Mouse (Mus musculus) testis, adult 2 months (tissue): Measurements from ENCODE around the gene Lrmda. TPM values are rescaled to one million over a fixed set of nuclear protein-coding genes. Genes with fewer than 3 reads are reported as not detected.

Experiments
- H3K27ac ChIP-seq: fragments of 200-500 bp; 2 replicates; pipeline ENCODE4 v1.5.1; 2012; ENCODE audit warnings: low read depth, low read length; ENCODE audit not compliant: control insufficient read depth, insufficient read depth
- H3K27me3 ChIP-seq: fragments of 200-500 bp; 2 replicates; pipeline ENCODE4 v1.6.1; 2012; ENCODE audit warnings: mild to moderate bottlenecking, low read length, moderate library complexity; ENCODE audit not compliant: control insufficient read depth, insufficient read depth
- H3K36me3 ChIP-seq: fragments of 200-500 bp; 2 replicates; pipeline ENCODE4 v1.6.1; 2012; ENCODE audit warnings: mild to moderate bottlenecking, low read length; ENCODE audit not compliant: control insufficient read depth, insufficient read depth
- H3K4me1 ChIP-seq: fragments of 200-500 bp; 2 replicates; pipeline ENCODE4 v1.6.1; 2012; ENCODE audit warnings: low read length; ENCODE audit not compliant: control insufficient read depth, insufficient read depth
- H3K4me3 ChIP-seq: fragments of 200-500 bp; 2 replicates; pipeline ENCODE4 v1.5.1; 2012; ENCODE audit warnings: low read depth, mild to moderate bottlenecking, low read length, moderate library complexity, mixed read lengths; ENCODE audit not compliant: control insufficient read depth
- CTCF ChIP-seq: fragments of 200-500 bp; IDR thresholded peaks from 2 replicates; pipeline ENCODE4 v1.5.1; 2012; ENCODE audit warnings: low read depth, mild to moderate bottlenecking, inconsistent platforms, low read length, moderate library complexity; ENCODE audit not compliant: control insufficient read depth, insufficient read depth, insufficient replicate concordance
- POLR2A ChIP-seq: fragments of 200-500 bp; IDR thresholded peaks from 2 replicates; pipeline ENCODE4 v1.6.1; 2012; ENCODE audit warnings: low read depth, mild to moderate bottlenecking, inconsistent platforms, low read length, moderate library complexity; ENCODE audit not compliant: control insufficient read depth
- polyA plus RNA-seq: library from polyadenylated mRNA; depleted of rRNA; stranded (reverse); fragments of >200 nt; gene quantifications from 2 replicates; pipeline ENCODE4 v1.2.3, GENCODE M21; 2012

Lrmda gene
- polyA plus RNA-seq, 1 experiment = 2.1 TPM

GRCm38 (mm10) chr14:22695448-22695847 lies 675.9 kb downstream of the Lrmda start:
- Histone ChIP-seq H3K4me3 (no peak overlapping the region), H3K27ac (no peak overlapping the region), H3K4me1 (no peaks in the 10 kb centered on the region), H3K27me3 (no peaks in the 10 kb centered on the region), H3K36me3 (no peaks in the 10 kb centered on the region)
- TF ChIP-seq POLR2A (no peak), CTCF (no peak)

GRCm38 (mm10) chr14:22695931-22696365 lies 676.4 kb downstream of the Lrmda start:
- no peaks in the 10 kb centered on the region for H3K36me3 ChIP-seq
- H3K4me1 ChIP-seq = no peaks in the 10 kb centered on the region
- TF ChIP-seq POLR2A (no peak), CTCF (no peak)

GRCm38 (mm10) chr14:22700236-22700635 lies 680.7 kb downstream of the Lrmda start:
- Histone ChIP-seq H3K4me3 (no peak overlapping the region), H3K27me3 (no peaks in the 10 kb centered on the region), H3K36me3 (no peaks in the 10 kb centered on the region), H3K27ac (no peak overlapping the region), H3K4me1 (no peaks in the 10 kb centered on the region)
- TF ChIP-seq CTCF (no peak), POLR2A (no peak)

More at GRCm38 (mm10) chr14:22695931-22696365, 676.4 kb downstream of the Lrmda start:
- Histone ChIP-seq H3K4me3 (no peak overlapping the region), H3K27ac (no peak overlapping the region), H3K27me3 (no peaks in the 10 kb centered on the region)

GRCm38 (mm10) chr14:22700690-22701089 lies 681.2 kb downstream of the Lrmda start:
- no peaks in the 10 kb centered on the region for H3K27me3 ChIP-seq

GRCm38 (mm10) chr14:22707958-22708701 lies 688.6 kb downstream of the Lrmda start:
- Histone ChIP-seq H3K4me3 (no peak overlapping the region), H3K27me3 (no peaks in the 10 kb centered on the region), H3K4me1 (no peaks in the 10 kb centered on the region), H3K27ac (no peak overlapping the region), H3K36me3 (no peaks in the 10 kb centered on the region)
- TF ChIP-seq CTCF (no peak), POLR2A (no peak)

More at GRCm38 (mm10) chr14:22700690-22701089, 681.2 kb downstream of the Lrmda start:
- no peak overlapping the region for H3K4me3 ChIP-seq
- TF ChIP-seq CTCF (no peak), POLR2A (no peak)
- H3K4me1 ChIP-seq = no peaks in the 10 kb centered on the region
- no peaks in the 10 kb centered on the region for H3K36me3 ChIP-seq
- H3K27ac ChIP-seq = no peak overlapping the region

GRCm38 (mm10) chr14:22710071-22710661 lies 690.7 kb downstream of the Lrmda start:
- H3K4me3 ChIP-seq = no peak overlapping the region
- H3K4me1 ChIP-seq = no peaks in the 10 kb centered on the region
- no peaks in the 10 kb centered on the region for H3K36me3 ChIP-seq
- H3K27ac ChIP-seq = no peak overlapping the region
- TF ChIP-seq CTCF (no peak), POLR2A (no peak)
- H3K27me3 ChIP-seq = no peaks in the 10 kb centered on the region

GRCm38 (mm10) chr14:22712388-22712787 lies 692.9 kb downstream of the Lrmda start:
- Histone ChIP-seq H3K36me3 (no peaks in the 10 kb centered on the region), H3K4me1 (no peaks in the 10 kb centered on the region), H3K27ac (no peak overlapping the region), H3K27me3 (no peaks in the 10 kb centered on the region), H3K4me3 (no peak overlapping the region)
- TF ChIP-seq CTCF (no peak), POLR2A (no peak)
